Mouse (Mus musculus): ENCODE data around the gene Cdkn1b. TPM values are rescaled to one million over a fixed set of nuclear protein-coding genes. Genes with fewer than 3 reads are reported as not detected.

The Cdkn1b gene
- total RNA-seq, 2 experiments from 2014 or later = 47.5 to 49.0 TPM

DNA sequence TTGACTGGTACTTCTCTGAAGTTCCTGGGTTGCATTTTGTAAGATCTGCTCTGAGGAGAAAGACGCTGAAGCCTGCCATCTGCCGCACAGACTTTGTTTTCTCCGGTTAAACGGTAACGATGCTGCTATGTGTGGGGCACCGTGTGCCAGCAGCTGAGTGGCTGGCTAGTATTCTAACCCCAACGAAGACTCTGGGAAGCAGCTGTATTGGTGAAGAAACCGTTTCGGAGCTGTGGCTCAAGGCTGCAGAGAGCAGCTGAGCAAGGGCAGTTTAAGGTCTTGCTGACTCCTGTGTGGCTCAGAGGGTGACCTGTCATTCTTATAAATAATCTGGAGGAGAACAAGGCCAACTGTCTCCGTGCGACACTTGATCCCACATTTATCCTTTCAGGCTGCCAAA lies 33.8 kb downstream of the Cdkn1b start:
- intact Hi-C loops (cut with DNase I) = no loop called here

GRCm38 (mm10) chr6:134956388-134956787 lies 36.2 kb downstream of the Cdkn1b start:
- no peak for DNase-seq
- intact Hi-C loops (cut with DNase I) = no loop called here

More for the DNA sequence above, 33.8 kb downstream of the Cdkn1b start:
- DNase-seq = no peak

DNA sequence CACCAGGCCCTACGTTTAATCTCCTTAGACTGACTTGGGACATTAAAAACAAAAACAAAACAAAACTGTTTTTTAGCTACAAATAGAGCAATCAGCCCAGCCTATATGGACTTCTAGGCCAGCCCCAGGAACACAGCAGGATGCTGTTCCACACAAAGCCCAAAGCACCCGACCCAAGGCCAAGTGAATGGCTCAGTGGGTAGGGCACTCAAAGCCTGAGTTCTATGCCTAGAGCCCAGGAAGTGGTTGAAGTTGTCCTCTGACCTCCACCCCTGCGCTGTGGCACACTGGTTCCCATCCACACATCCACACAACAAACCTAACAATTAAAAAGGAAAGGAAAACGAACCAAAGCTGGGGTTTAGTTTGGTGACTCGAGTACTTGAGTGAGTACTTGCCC lies 41.1 kb downstream of the Cdkn1b start:
- no peak for DNase-seq
- intact Hi-C loops (cut with DNase I) = no loop called here

DNA sequence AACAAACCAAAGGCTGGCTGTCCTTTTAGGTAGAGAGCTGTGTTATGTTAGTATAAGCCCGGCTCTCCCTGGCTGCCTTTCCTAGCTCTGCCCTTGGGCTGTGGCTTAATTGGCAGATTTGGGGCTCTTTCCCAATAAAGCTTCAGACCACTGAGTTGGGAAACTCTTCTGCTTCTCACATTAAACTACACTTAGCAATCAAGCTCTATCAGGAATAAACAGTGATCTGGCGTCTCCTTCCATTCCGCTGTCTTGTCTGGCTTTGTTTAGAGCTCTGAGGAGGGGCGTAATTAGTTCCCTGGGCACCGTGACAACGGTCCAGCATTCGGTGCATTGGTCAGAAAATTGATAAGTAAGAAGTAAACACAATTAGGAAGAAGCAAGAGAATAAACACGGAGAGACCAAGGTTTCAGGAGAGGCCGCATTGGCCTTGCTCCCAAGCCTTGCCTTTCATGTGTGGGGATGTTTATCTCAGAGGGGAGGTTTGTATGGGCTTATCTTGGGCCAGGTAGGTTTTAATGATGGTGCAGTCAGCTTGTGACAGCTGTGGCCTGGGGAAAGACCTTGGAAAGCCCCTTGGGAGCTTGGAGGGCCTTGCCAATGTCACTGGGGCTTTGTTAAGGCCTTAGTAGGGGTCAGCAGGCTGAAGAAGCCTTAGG lies 41.8 kb downstream of the Cdkn1b start:
- DNase-seq = no peak
- intact Hi-C loops (cut with DNase I) = no loop called here

- DNase-seq = no peak
- intact Hi-C loops (cut with DNase I) = no loop called here
Measured at GRCm38 (mm10) chr6:134962518-134962893, 42.3 kb downstream of the Cdkn1b start.

DNA sequence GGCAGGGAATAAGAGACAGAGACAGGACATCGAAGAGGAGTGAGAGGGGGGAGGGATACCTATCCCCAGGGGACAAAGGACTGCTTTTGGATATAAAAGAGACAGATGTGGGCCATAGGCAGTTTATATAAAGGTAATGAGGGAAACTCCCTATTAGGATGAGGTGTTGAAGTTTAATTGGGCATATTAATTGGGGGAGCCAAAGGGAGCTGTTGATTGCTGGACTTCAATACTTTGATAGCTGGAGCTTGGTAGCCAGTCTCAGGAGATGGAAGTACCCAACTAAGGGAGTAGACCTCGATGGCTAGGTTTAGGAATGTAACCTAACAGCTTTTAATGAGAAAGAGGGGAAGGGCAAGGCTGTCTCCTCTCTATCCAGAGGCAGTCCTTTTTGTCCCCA lies 43.7 kb downstream of the Cdkn1b start:
- intact Hi-C loops (cut with DNase I) = no loop called here
- no peak for DNase-seq

- DNase-seq = no peak
- intact Hi-C loops (cut with DNase I) = no loop called here
Measured at GRCm38 (mm10) chr6:134966681-134967080, 46.5 kb downstream of the Cdkn1b start.

- no peak for DNase-seq
- intact Hi-C loops (cut with DNase I) = no loop called here
Measured at GRCm38 (mm10) chr6:134968326-134968725, 48.1 kb downstream of the Cdkn1b start.

DNA sequence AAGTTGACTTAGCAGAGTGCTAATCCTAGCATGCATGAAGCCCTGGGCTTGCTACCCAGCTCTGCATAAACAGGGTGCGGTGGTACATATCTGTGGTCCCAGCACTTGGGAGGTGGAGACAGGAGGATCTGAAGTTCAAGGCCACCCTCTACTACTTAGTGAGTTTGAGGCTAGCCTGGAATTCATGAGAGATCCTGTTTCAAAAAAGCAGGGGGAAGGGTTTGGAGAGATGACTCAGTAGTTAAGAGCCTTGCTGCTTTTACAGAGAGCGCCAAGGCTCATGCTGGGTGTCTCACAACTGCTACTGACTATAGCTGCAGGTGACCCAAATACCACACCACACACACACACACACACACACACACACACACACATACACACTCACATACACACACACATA lies 49.3 kb downstream of the Cdkn1b start:
- no peak for DNase-seq
- intact Hi-C loops (cut with DNase I) = no loop called here

DNA sequence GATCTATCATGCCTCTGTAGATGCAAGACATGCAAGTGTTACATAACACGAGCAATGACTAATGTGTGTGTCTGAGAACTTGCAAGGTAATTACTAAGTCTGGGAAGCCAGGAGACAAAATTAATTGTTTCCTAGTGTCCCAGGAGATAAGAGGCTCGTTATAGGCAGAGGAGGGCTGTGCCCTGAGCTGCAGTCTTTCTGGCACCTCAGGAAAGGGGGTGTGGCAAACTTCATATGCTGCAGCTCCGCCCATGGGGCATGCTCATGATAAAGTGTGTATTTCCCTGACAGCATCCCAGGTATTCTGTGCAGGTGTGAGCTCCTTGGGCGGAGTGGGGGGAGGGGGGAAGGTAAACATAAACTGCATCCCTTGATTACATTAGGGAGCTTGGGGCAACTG lies 51.9 kb downstream of the Cdkn1b start:
- intact Hi-C loops (cut with DNase I) = no loop called here
- DNase-seq = no peak

Other genes with a start within 250 kb of the Cdkn1b start
- gene Dusp16, start 127.8 kb upstream of the Cdkn1b start, total RNA-seq (2021) = 10 to 100 TPM; 22.6 to 22.7 TPM
- gene Crebl2, start 90.2 kb upstream of the Cdkn1b start, total RNA-seq (2021) = 1 to 10 TPM; 6.5 to 8.6 TPM
- gene Gpr19, start 21.8 kb upstream of the Cdkn1b start, total RNA-seq (2021) = 1 to 10 TPM; 4.4 to 4.7 TPM
- 10 to 100 TPM; 15.4 to 18.5 TPM for gene Apold1, start 61.3 kb downstream of the Cdkn1b start, total RNA-seq (2021)
- 10 to 100 TPM; 39.3 to 43.3 TPM for gene Ddx47, start 91.2 kb downstream of the Cdkn1b start, total RNA-seq (2021)
- 1 to 10 TPM; 2.8 to 2.9 TPM for gene Gprc5a, start 145.2 kb downstream of the Cdkn1b start, total RNA-seq (2021)
- gene Gprc5d, start 197.9 kb downstream of the Cdkn1b start, total RNA-seq (2021) = not detected

Measured in heart, postnatal 14 days (tissue).